ENCODE assay signal across 19 mouse cellular contexts in the genomic region with DNA sequence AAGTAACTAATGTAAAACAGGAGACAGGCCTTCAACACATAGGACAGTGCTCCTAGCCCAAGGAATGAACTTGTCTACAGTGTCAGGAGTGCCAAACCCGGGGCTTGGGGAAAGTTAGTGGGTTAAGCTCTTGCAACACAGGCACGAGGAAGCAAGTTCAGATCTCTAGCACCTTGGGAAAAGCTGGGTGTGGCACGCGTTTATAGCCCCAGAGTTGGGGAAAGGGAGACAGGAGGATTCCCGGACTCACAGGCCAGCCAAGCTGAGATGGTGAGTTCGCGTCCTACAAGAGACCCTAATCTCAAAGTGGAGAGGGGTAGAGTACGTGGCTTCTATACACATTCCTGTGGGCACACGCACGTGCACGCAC. TPM values are rescaled to one million over a fixed set of nuclear protein-coding genes. Genes with fewer than 3 reads are reported as not detected.
DNase-seq lines count a peak whose midpoint lies in the region; ATAC-seq and TF ChIP-seq lines count a peak whose summit lies in the region.
"Had no signal": no experiment of that assay in that cellular context is flagged by ENCODE, and none has a peak within 500 bp of the region (broad histone marks: within the 10 kb centered on the region; RNA-seq: fewer than 3 reads in every experiment).

No protein-coding gene starts in this region.

- H3K27me3 ChIP-seq in forebrain, embryonic 13.5 days, result no peaks in the 10 kb centered on the region
- no peaks in the 10 kb centered on the region for H3K27me3 ChIP-seq in forebrain, embryonic 16.5 days (replicated peaks; ENCODE audit: control insufficient read depth, insufficient read depth, low read length)
- H3K27me3 ChIP-seq in liver, embryonic 12.5 days (replicated peaks), result peaks cover 21% of the 10 kb centered on the region
- H3K27me3 ChIP-seq in ES-Bruce4 (ENCODE audit: control insufficient read depth, insufficient read depth, low read length, poor library complexity, severe bottlenecking), result no peaks in the 10 kb centered on the region
- no peaks in the 10 kb centered on the region for H3K27me3 ChIP-seq in intestine, postnatal 0 days (replicated peaks; ENCODE audit: control insufficient read depth, insufficient read depth, low read length)
- H3K27me3 ChIP-seq: heart, embryonic 15.5 days; Patski had no signal

- H3K36me3 ChIP-seq in forebrain, embryonic 13.5 days (ENCODE audit: poor library complexity, severe bottlenecking), result 0 out of 2 replicates have a peak, but pooled peaks cover 5% of the 10 kb centered on the region
- H3K36me3 ChIP-seq in forebrain, embryonic 16.5 days (ENCODE audit: control insufficient read depth, insufficient read depth), result no peaks in the 10 kb centered on the region
- H3K36me3 ChIP-seq in liver, embryonic 12.5 days, result no peaks in the 10 kb centered on the region
- H3K36me3 ChIP-seq in ES-Bruce4 (ENCODE audit: control insufficient read depth, insufficient read depth, low read length, poor library complexity, severe bottlenecking), result peaks cover 12% of the 10 kb centered on the region; the same call in 1 of the 2 replicates
- H3K36me3 ChIP-seq in intestine, postnatal 0 days (ENCODE audit: control insufficient read depth, insufficient read depth), result no peaks in the 10 kb centered on the region
- H3K36me3 ChIP-seq: embryonic facial prominence, embryonic 13.5 days; heart, embryonic 15.5 days had no signal

- H3K4me3 ChIP-seq in forebrain, embryonic 13.5 days, result no peak overlapping the region
- H3K4me3 ChIP-seq in forebrain, embryonic 16.5 days (replicated peaks; ENCODE audit: low read length), result no peak overlapping the region
- no peak overlapping the region for H3K4me3 ChIP-seq in liver, embryonic 12.5 days
- peak overlapping the region; percentile 18; the same call in 1 of the 2 replicates for H3K4me3 ChIP-seq in ES-Bruce4 (ENCODE audit: low read depth, low read length)
- no peak overlapping the region for H3K4me3 ChIP-seq in intestine, postnatal 0 days (ENCODE audit: low read depth, low read length)
- H3K4me3 ChIP-seq: embryonic facial prominence, embryonic 13.5 days; gastrocnemius, adult 2 months; heart, embryonic 15.5 days; layer of hippocampus, adult 2 months; midbrain, embryonic 12.5 days had no signal

- H3K4me1 ChIP-seq in forebrain, embryonic 13.5 days, result peaks cover 56% of the 10 kb centered on the region
- H3K4me1 ChIP-seq in forebrain, embryonic 16.5 days (replicated peaks; ENCODE audit: control insufficient read depth, insufficient read depth, low read length), result peaks cover 53% of the 10 kb centered on the region
- peaks cover 72% of the 10 kb centered on the region for H3K4me1 ChIP-seq in liver, embryonic 12.5 days
- peaks cover 7% of the 10 kb centered on the region for H3K4me1 ChIP-seq in ES-Bruce4 (ENCODE audit: control insufficient read depth, insufficient read depth, low read length)
- H3K4me1 ChIP-seq in intestine, postnatal 0 days (replicated peaks; ENCODE audit: control insufficient read depth, insufficient read depth, low read length), result 0 out of 2 replicates have a peak, but pooled peaks cover 5% of the 10 kb centered on the region

- no peak overlapping the region for H3K9ac ChIP-seq in forebrain, embryonic 13.5 days
- no peak overlapping the region for H3K9ac ChIP-seq in forebrain, embryonic 16.5 days (replicated peaks; ENCODE audit: low read depth, low read length)
- H3K9ac ChIP-seq in liver, embryonic 12.5 days, result no peak overlapping the region
- H3K9ac ChIP-seq in ES-Bruce4 (ENCODE audit: low read depth, poor library complexity, severe bottlenecking), result no peak overlapping the region
- no peak overlapping the region for H3K9ac ChIP-seq in intestine, postnatal 0 days (ENCODE audit: low read depth, low read length)
- H3K9ac ChIP-seq: embryonic facial prominence, embryonic 13.5 days; heart, embryonic 15.5 days; midbrain, embryonic 12.5 days had no signal

- ATAC-seq in forebrain, embryonic 13.5 days, result no peak
- ATAC-seq in forebrain, embryonic 16.5 days, result no peak
- no peak for ATAC-seq in liver, embryonic 12.5 days
- ATAC-seq in intestine, postnatal 0 days, result no peak
- ATAC-seq in granulocyte monocyte progenitor cell, adult 5-6 weeks (replicated peaks; ENCODE audit: poor library complexity, severe bottlenecking), result no peak
- ATAC-seq: activated CD4-positive, CD25-positive, alpha-beta regulatory T cell, adult 4 months had no signal

- no peak for DNase-seq in liver
- no peak for DNase-seq in layer of hippocampus, adult 9-10 months (ENCODE audit: low spot score)
- DNase-seq: adrenal gland, postnatal 36 days; cerebellum, adult 9-11 months; gastrocnemius, adult 2 months; right cerebral cortex, postnatal 14 days; thymus, postnatal 36 days had no signal

- H3K27ac ChIP-seq in forebrain, embryonic 13.5 days, result no peak overlapping the region
- no peak overlapping the region for H3K27ac ChIP-seq in forebrain, embryonic 16.5 days (ENCODE audit: low read length)
- H3K27ac ChIP-seq in liver, embryonic 12.5 days, result peak overlapping the region; percentile 24; the same call in 1 of the 2 replicates
- no peak overlapping the region for H3K27ac ChIP-seq in ES-Bruce4 (ENCODE audit: insufficient read depth, low read length)
- peak overlapping the region; percentile 77 for H3K27ac ChIP-seq in intestine, postnatal 0 days (ENCODE audit: low read depth, low read length)
- H3K27ac ChIP-seq: embryonic facial prominence, embryonic 13.5 days; gastrocnemius, adult 2 months; heart, embryonic 15.5 days; layer of hippocampus, adult 2 months; midbrain, embryonic 12.5 days had no signal

- TF ChIP-seq POLR2A in ES-Bruce4 (IDR thresholded peaks at IDR 0.05; ENCODE audit: insufficient read depth, low read length), result no peak

- no peaks in the 10 kb centered on the region for H3K9me3 ChIP-seq in forebrain, embryonic 13.5 days (replicated peaks)
- no peaks in the 10 kb centered on the region for H3K9me3 ChIP-seq in forebrain, embryonic 16.5 days (ENCODE audit: control insufficient read depth, low read length)
- H3K9me3 ChIP-seq in liver, embryonic 12.5 days (replicated peaks), result no peaks in the 10 kb centered on the region
- H3K9me3 ChIP-seq in ES-Bruce4 (replicated peaks; ENCODE audit: control insufficient read depth, insufficient read depth, low read length, poor library complexity, severe bottlenecking), result no peaks in the 10 kb centered on the region
- H3K9me3 ChIP-seq in intestine, postnatal 0 days (ENCODE audit: control insufficient read depth), result no peaks in the 10 kb centered on the region
- H3K9me3 ChIP-seq: embryonic facial prominence, embryonic 13.5 days; heart, embryonic 15.5 days; midbrain, embryonic 12.5 days had no signal

- 94% methylated on average over 11 of the region's 11 CpGs for whole genome bisulfite sequencing in forebrain, embryonic 13.5 days
- WGBS in forebrain, embryonic 16.5 days, result 85% methylated on average over 11 of the region's 11 CpGs
- WGBS in liver, embryonic 12.5 days (ENCODE audit: insufficient replicate concordance), result 72% methylated on average over 11 of the region's 11 CpGs
- WGBS in intestine, postnatal 0 days, result 51% methylated on average over 11 of the region's 11 CpGs

- no peak for TF ChIP-seq CTCF in ES-Bruce4 (IDR thresholded peaks at IDR 0.05; ENCODE audit: low read depth, low read length)
- TF ChIP-seq CTCF in intestine, postnatal 0 days (IDR thresholded peaks at IDR 0.05; ENCODE audit: low read depth), result no peak

- H3K4me2 ChIP-seq in forebrain, embryonic 13.5 days, result 0 out of 2 replicates have a peak overlapping the region, but pooled peaks have one; percentile 17
- H3K4me2 ChIP-seq in forebrain, embryonic 16.5 days (ENCODE audit: low read length), result no peak overlapping the region
- H3K4me2 ChIP-seq in liver, embryonic 12.5 days, result no peak overlapping the region
- H3K4me2 ChIP-seq in intestine, postnatal 0 days (replicated peaks; ENCODE audit: low read depth), result peak overlapping the region; percentile 28
- H3K4me2 ChIP-seq: embryonic facial prominence, embryonic 13.5 days; heart, embryonic 15.5 days; midbrain, embryonic 12.5 days had no signal

- no peak for TF ChIP-seq EP300 in ES-Bruce4 (IDR thresholded peaks at IDR 0.05; ENCODE audit: insufficient read depth, low read depth, low read length)

RNA-seq across cellular contexts. Expression of gene Lrrc8d, which starts 3.5 kb away (rescaled TPM):
- 27.2 and 27.3 TPM in 2 replicates for polyA plus RNA-seq in forebrain, embryonic 13.5 days (2015; fragmentation: Nextera tagmentation; extraction: Ambion mirVana)
- polyA plus RNA-seq in forebrain, embryonic 16.5 days (2015; fragmentation: Nextera tagmentation; extraction: Ambion mirVana), result 37.5 and 40.8 TPM in 2 replicates
- polyA plus RNA-seq in liver, embryonic 12.5 days (2016; fragmentation: Nextera tagmentation; extraction: Ambion mirVana), result 14.5 and 15.4 TPM in 2 replicates
- 34.6 and 37.0 TPM in 2 replicates for polyA plus RNA-seq in ES-Bruce4 (2011; ENCODE audit: insufficient read depth, insufficient read length, low read depth, missing spikeins)
- 14.5 and 15.3 TPM in 2 replicates for polyA plus RNA-seq in intestine, postnatal 0 days (2015; fragmentation: Nextera tagmentation; extraction: Ambion mirVana)
- 44.6 and 45.0 TPM in 2 replicates for total RNA-seq in granulocyte monocyte progenitor cell, adult 5-6 weeks (2014; fragmentation: Nextera tagmentation)
- 15.5 and 15.7 TPM in 2 replicates for total RNA-seq in granulocyte monocyte progenitor cell, adult 5-6 weeks (2017)

Comparison
In these comparisons a context has a peak if more than half of its experiments do, and no peak if none do; other contexts are left out.
1. H3K4me2 ChIP-seq: peak in forebrain, embryonic 13.5 days (single experiment) and intestine, postnatal 0 days (single experiment); none in forebrain, embryonic 16.5 days (single experiment) and liver, embryonic 12.5 days (single experiment).
2. H3K27ac ChIP-seq: peak in liver, embryonic 12.5 days (single experiment) and intestine, postnatal 0 days (single experiment); none in forebrain, embryonic 13.5 days (single experiment), forebrain, embryonic 16.5 days (single experiment) and ES-Bruce4 (single experiment).